ENCODE assay signal across 22 mouse cellular contexts in genomic region chr19:23941422-23941949, GRCm38 (mm10).
DNase-seq lines count a peak whose midpoint lies in the region; ATAC-seq and TF ChIP-seq lines count a peak whose summit lies in the region.
"Had no signal": no experiment of that assay in that cellular context is flagged by ENCODE, and none has a peak within 500 bp of the region (broad histone marks: within the 10 kb centered on the region; RNA-seq: fewer than 3 reads in every experiment).

No protein-coding gene starts in this region.

- peak; percentile 64; the same call in 1 of the 2 replicates for ATAC-seq in midbrain, embryonic 13.5 days
- ATAC-seq in midbrain, embryonic 14.5 days (ENCODE audit: low FRiP score, low TSS enrichment), result no peak
- ATAC-seq in forebrain, embryonic 12.5 days (ENCODE audit: low FRiP score), result peak; percentile 68; the same call in 1 of the 2 replicates
- peak; percentile 72 for ATAC-seq in forebrain, postnatal 0 days
- ATAC-seq: activated CD4-positive, CD25-positive, alpha-beta regulatory T cell, adult 4 months; intestine, embryonic 16.5 days; liver, postnatal 0 days; lung, postnatal 0 days had no signal

- H3K4me3 ChIP-seq in midbrain, embryonic 13.5 days (replicated peaks), result no peak overlapping the region
- no peak overlapping the region for H3K4me3 ChIP-seq in midbrain, embryonic 14.5 days (replicated peaks; ENCODE audit: low read depth, low read length)
- H3K4me3 ChIP-seq in forebrain, embryonic 12.5 days (replicated peaks), result no peak overlapping the region
- no peak overlapping the region for H3K4me3 ChIP-seq in forebrain, postnatal 0 days (ENCODE audit: low read depth, low read length)
- H3K4me3 ChIP-seq: layer of hippocampus, adult 2 months; midbrain, embryonic 12.5 days had no signal

- H3K27ac ChIP-seq in midbrain, embryonic 13.5 days, result no peak overlapping the region; the same call in 1 of the 2 replicates
- no peak overlapping the region for H3K27ac ChIP-seq in midbrain, embryonic 14.5 days (replicated peaks; ENCODE audit: low read depth, low read length)
- H3K27ac ChIP-seq in forebrain, embryonic 12.5 days, result peak overlapping the region; percentile 53; the same call in 1 of the 2 replicates
- no peak overlapping the region for H3K27ac ChIP-seq in forebrain, postnatal 0 days (ENCODE audit: low read depth, low read length)
- H3K27ac ChIP-seq: macrophage; midbrain, embryonic 12.5 days had no signal

- H3K9ac ChIP-seq in midbrain, embryonic 13.5 days (replicated peaks), result no peak overlapping the region
- H3K9ac ChIP-seq in midbrain, embryonic 14.5 days (replicated peaks; ENCODE audit: low read length), result no peak overlapping the region
- H3K9ac ChIP-seq in forebrain, embryonic 12.5 days, result no peak overlapping the region
- H3K9ac ChIP-seq in forebrain, postnatal 0 days, result no peak overlapping the region
- H3K9ac ChIP-seq: liver, postnatal 0 days; midbrain, embryonic 12.5 days had no signal

- intact Hi-C loops in gastrocnemius, postnatal 14 days (cut with DNase I; ENCODE audit: low total_unique reads), result no loop called here

- TF ChIP-seq CTCF in forebrain, postnatal 0 days (IDR thresholded peaks at IDR 0.05; ENCODE audit: low read depth), result no peak

- WGBS in midbrain, embryonic 13.5 days, result 58% methylated on average over 12 of the region's 12 CpGs
- WGBS in midbrain, embryonic 14.5 days, result 63% methylated on average over 12 of the region's 12 CpGs
- 40% methylated on average over 12 of the region's 12 CpGs for WGBS in forebrain, embryonic 12.5 days
- 31% methylated on average over 12 of the region's 12 CpGs for WGBS in forebrain, postnatal 0 days

- no peak overlapping the region for H3K4me2 ChIP-seq in midbrain, embryonic 13.5 days (replicated peaks)
- no peak overlapping the region for H3K4me2 ChIP-seq in midbrain, embryonic 14.5 days (ENCODE audit: low read length)
- no peak overlapping the region for H3K4me2 ChIP-seq in forebrain, embryonic 12.5 days
- H3K4me2 ChIP-seq in forebrain, postnatal 0 days (ENCODE audit: low read depth), result no peak overlapping the region
- H3K4me2 ChIP-seq: midbrain, embryonic 12.5 days had no signal

- DNase-seq in midbrain, embryonic 14.5 days, result no peak
- no peak for DNase-seq in forebrain, postnatal 0 days
- no peak for DNase-seq in gastrocnemius, postnatal 14 days
- no peak for DNase-seq in spleen, adult 12 weeks (ENCODE audit: low spot score)
- DNase-seq in cerebellum, postnatal 36 days, result no peak
- DNase-seq: adrenal gland, postnatal 10 days; cerebellum, adult 2 months; gastrocnemius, postnatal 36 days; kidney, postnatal 25 days; layer of hippocampus, postnatal 36 days; liver, postnatal 0 days; right cerebral cortex, postnatal 4 days; thymus, adult 2 months; thymus, postnatal 4 days had no signal

- peaks cover 66% of the 10 kb centered on the region for H3K36me3 ChIP-seq in midbrain, embryonic 13.5 days
- peaks cover 72% of the 10 kb centered on the region for H3K36me3 ChIP-seq in midbrain, embryonic 14.5 days (ENCODE audit: control insufficient read depth, insufficient read depth, low read length)
- no peaks in the 10 kb centered on the region; the same call in 1 of the 2 replicates for H3K36me3 ChIP-seq in forebrain, embryonic 12.5 days (replicated peaks)
- peaks cover 88% of the 10 kb centered on the region for H3K36me3 ChIP-seq in forebrain, postnatal 0 days (ENCODE audit: insufficient read depth)

- peaks cover 13% of the 10 kb centered on the region for H3K4me1 ChIP-seq in midbrain, embryonic 13.5 days (replicated peaks)
- H3K4me1 ChIP-seq in midbrain, embryonic 14.5 days (ENCODE audit: control insufficient read depth, insufficient read depth, low read length), result no peaks in the 10 kb centered on the region
- peaks cover 16% of the 10 kb centered on the region for H3K4me1 ChIP-seq in forebrain, embryonic 12.5 days
- H3K4me1 ChIP-seq in forebrain, postnatal 0 days (ENCODE audit: insufficient read depth), result no peaks in the 10 kb centered on the region

- peaks cover 4% of the 10 kb centered on the region; the same call in 1 of the 2 replicates for H3K27me3 ChIP-seq in midbrain, embryonic 13.5 days
- H3K27me3 ChIP-seq in midbrain, embryonic 14.5 days (ENCODE audit: control insufficient read depth, insufficient read depth, low read length), result no peaks in the 10 kb centered on the region
- no peaks in the 10 kb centered on the region for H3K27me3 ChIP-seq in forebrain, embryonic 12.5 days
- H3K27me3 ChIP-seq in forebrain, postnatal 0 days (ENCODE audit: insufficient read depth, low read length), result no peaks in the 10 kb centered on the region

- H3K9me3 ChIP-seq in midbrain, embryonic 13.5 days, result no peaks in the 10 kb centered on the region
- H3K9me3 ChIP-seq in midbrain, embryonic 14.5 days (ENCODE audit: control insufficient read depth, low read length), result no peaks in the 10 kb centered on the region
- no peaks in the 10 kb centered on the region for H3K9me3 ChIP-seq in forebrain, embryonic 12.5 days
- H3K9me3 ChIP-seq in forebrain, postnatal 0 days (ENCODE audit: low read length), result no peaks in the 10 kb centered on the region
- H3K9me3 ChIP-seq: midbrain, embryonic 12.5 days had no signal
